Mouse (Mus musculus): ENCODE data around the gene Tbc1d17. TPM values are rescaled to one million over a fixed set of nuclear protein-coding genes. Genes with fewer than 3 reads are reported as not detected.

The Tbc1d17 gene
- total and polyA plus RNA-seq, 3 experiments: 31.9 to 40.5 (median 38.5) TPM

- Histone ChIP-seq H3K4me1 (ENCODE audit: control insufficient read depth in 1 of 2, insufficient read depth in 2 of 2) (peaks cover 19 to 20% of the 10 kb centered on the region in 2 experiments), H3K4me3 (replicated peaks in 1 of 3; ENCODE audit: low read depth in 2 of 3, low read length in 2 of 3, poor library complexity in 1 of 3) (no peak overlapping the region), H3K79me2 (replicated peaks; ENCODE audit: control insufficient read depth, extremely low read depth, insufficient read depth, poor library complexity, severe bottlenecking) (peaks cover 29% of the 10 kb centered on the region), H3K36me3 (replicated peaks in 1 of 2; ENCODE audit: control insufficient read depth in 1 of 2, insufficient read depth in 1 of 2, low read length in 1 of 2) (peaks cover 48 to 57% of the 10 kb centered on the region in 2 experiments), H3K9ac (ENCODE audit: insufficient read depth, low read depth) (no peak overlapping the region), H3K27me3 (replicated peaks) (no peaks in the 10 kb centered on the region), H3K4me2 (ENCODE audit: insufficient read depth, low read depth, poor library complexity, severe bottlenecking) (no peak overlapping the region), H3K9me3 (replicated peaks; ENCODE audit: low read length) (no peaks in the 10 kb centered on the region), H3K27ac (ENCODE audit: insufficient read depth, low read depth) (0 out of 2 replicates have a peak overlapping the region, but pooled peaks have one; percentile 3)
- dilution Hi-C loops (cut with MboI; ENCODE audit: extremely low pct_ligation_motif_present, extremely low pct_unique_long_range_greater_than_20kb, low sequenced_read_pairs) (no loop called here), in situ Hi-C loops (cut with MboI; ENCODE audit: low pct_ligation_motif_present, low pct_unique_long_range_greater_than_20kb, low sequenced_read_pairs) (no loop called here)
- TF ChIP-seq EP300 (IDR thresholded peaks at IDR 0.05; ENCODE audit: low read length) (no peak), MEF2A (IDR thresholded peaks at IDR 0.05; ENCODE audit: borderline replicate concordance, low read depth, low read length) (no peak), USF2 (conservative IDR thresholded peaks at IDR 0.05; ENCODE audit: low read depth, low read length) (no peak), BHLHE40 (IDR thresholded peaks at IDR 0.05; ENCODE audit: low read depth, low read length) (no peak), RAD21 (IDR thresholded peaks at IDR 0.05; ENCODE audit: low read depth, low read length) (no peak), NRF1 (IDR thresholded peaks at IDR 0.05; ENCODE audit: low read depth, low read length) (no peak), TBP (conservative IDR thresholded peaks at IDR 0.05; ENCODE audit: low read depth, low read length) (no peak), IRF4 (IDR thresholded peaks at IDR 0.05; ENCODE audit: low read depth, low read length) (no peak)
- DNase-seq (ENCODE audit: extremely low read depth): no peak
Measured at GRCm38 (mm10) chr7:44812651-44813325, 36.1 kb downstream of the Tbc1d17 start.

DNA sequence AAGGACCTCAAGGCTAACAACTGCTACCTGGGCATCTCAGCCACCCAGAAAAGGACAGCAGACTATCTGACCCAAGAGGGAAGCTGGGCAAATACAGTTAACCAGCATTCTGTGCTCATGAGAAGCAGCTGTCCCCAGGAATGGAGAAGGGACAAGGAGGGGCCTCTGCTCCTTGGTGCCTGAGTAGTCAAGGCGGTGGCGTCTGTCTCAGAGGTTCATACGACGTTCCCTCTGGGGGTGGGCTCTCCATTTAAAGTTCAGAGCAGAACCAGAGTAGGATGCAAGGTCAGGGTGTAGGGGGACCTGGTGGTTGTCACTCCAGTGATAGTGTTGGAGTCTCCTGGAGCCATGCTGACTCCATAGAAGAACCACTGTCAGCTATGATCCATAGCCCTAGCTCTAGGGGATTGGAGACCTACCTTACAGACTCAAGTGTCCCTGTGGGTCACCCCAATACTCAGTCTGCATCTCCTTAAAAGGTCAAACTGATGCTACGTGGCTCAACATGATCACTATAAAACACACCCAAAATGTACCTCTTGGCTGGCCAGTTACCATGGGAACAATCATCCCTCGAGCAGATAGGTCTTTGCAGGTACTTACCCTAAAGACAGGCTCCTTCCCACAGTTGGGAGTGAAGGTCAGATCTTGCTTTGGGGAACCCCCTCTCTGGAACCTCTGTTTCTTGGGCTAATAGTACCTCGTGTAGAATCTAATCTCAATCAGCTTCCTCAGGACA lies 37.9 kb downstream of the Tbc1d17 start:
- DNase-seq (ENCODE audit: extremely low read depth): no peak
- H3K4me1 ChIP-seq (ENCODE audit: control insufficient read depth in 1 of 2, insufficient read depth in 2 of 2): peaks cover 19 to 20% of the 10 kb centered on the region in 2 experiments
- TF ChIP-seq PAX5 (IDR thresholded peaks at IDR 0.05; ENCODE audit: low read length): no peak
- TF ChIP-seq ETS1 (conservative IDR thresholded peaks at IDR 0.05; ENCODE audit: low read depth, low read length): no peak
- TF ChIP-seq CHD1 (IDR thresholded peaks at IDR 0.05; ENCODE audit: low read depth, low read length): no peak
- no peak for TF ChIP-seq POLR2AphosphoS2 (IDR thresholded peaks at IDR 0.05; ENCODE audit: low read depth, low read length)
- no peak for TF ChIP-seq RAD21 (IDR thresholded peaks at IDR 0.05; ENCODE audit: low read depth, low read length)
- no peak for TF ChIP-seq RCOR1 (conservative IDR thresholded peaks at IDR 0.05; ENCODE audit: low read depth, low read length)
- TF ChIP-seq ZMIZ1 (IDR thresholded peaks at IDR 0.05; ENCODE audit: low read depth, low read length): no peak
- no peak for TF ChIP-seq POLR2A (IDR thresholded peaks at IDR 0.05; ENCODE audit: low read depth, low read length)
- TF ChIP-seq TBP (conservative IDR thresholded peaks at IDR 0.05; ENCODE audit: low read depth, low read length): no peak
- no peak for TF ChIP-seq HCFC1 (IDR thresholded peaks at IDR 0.05; ENCODE audit: low read depth, low read length)
- no peak for TF ChIP-seq JUND (conservative IDR thresholded peaks at IDR 0.05; ENCODE audit: low read depth, low read length)
- no peak for TF ChIP-seq ZKSCAN1 (IDR thresholded peaks at IDR 0.05; ENCODE audit: borderline replicate concordance, low read depth, low read length)
- no peak for TF ChIP-seq BHLHE40 (IDR thresholded peaks at IDR 0.05; ENCODE audit: low read depth, low read length)
- TF ChIP-seq SMC3 (IDR thresholded peaks at IDR 0.05; ENCODE audit: low read depth, low read length): no peak
- no peak for TF ChIP-seq MEF2A (IDR thresholded peaks at IDR 0.05; ENCODE audit: borderline replicate concordance, low read depth, low read length)
- TF ChIP-seq TCF12 (IDR thresholded peaks at IDR 0.05; ENCODE audit: low read depth, low read length): no peak
- no peak for TF ChIP-seq EP300 (IDR thresholded peaks at IDR 0.05; ENCODE audit: low read length)
- TF ChIP-seq SIN3A (IDR thresholded peaks at IDR 0.05; ENCODE audit: low read length): no peak
- H3K79me2 ChIP-seq (replicated peaks; ENCODE audit: control insufficient read depth, extremely low read depth, insufficient read depth, poor library complexity, severe bottlenecking): peaks cover 17% of the 10 kb centered on the region
- no peak overlapping the region for H3K9ac ChIP-seq (ENCODE audit: insufficient read depth, low read depth)
- H3K27ac ChIP-seq (ENCODE audit: insufficient read depth, low read depth): no peak overlapping the region
- H3K9me3 ChIP-seq (replicated peaks; ENCODE audit: low read length): no peaks in the 10 kb centered on the region
- H3K4me3 ChIP-seq (replicated peaks in 1 of 3; ENCODE audit: low read depth in 2 of 3, low read length in 2 of 3, poor library complexity in 1 of 3): no peak overlapping the region
- H3K36me3 ChIP-seq (replicated peaks in 1 of 2; ENCODE audit: control insufficient read depth in 1 of 2, insufficient read depth in 1 of 2, low read length in 1 of 2): peaks cover 48 to 57% of the 10 kb centered on the region in 2 experiments
- H3K27me3 ChIP-seq (replicated peaks): no peaks in the 10 kb centered on the region
- dilution Hi-C loops (cut with MboI; ENCODE audit: extremely low pct_ligation_motif_present, extremely low pct_unique_long_range_greater_than_20kb, low sequenced_read_pairs) (no loop called here), in situ Hi-C loops (cut with MboI; ENCODE audit: low pct_ligation_motif_present, low pct_unique_long_range_greater_than_20kb, low sequenced_read_pairs) (no loop called here)
- H3K4me2 ChIP-seq (ENCODE audit: insufficient read depth, low read depth, poor library complexity, severe bottlenecking): no peak overlapping the region
